Mouse (Mus musculus) hindbrain, embryonic 11.5 days (tissue): ENCODE measurements around the gene Arfip2. TPM values are rescaled to one million over a fixed set of nuclear protein-coding genes. Genes with fewer than 3 reads are reported as not detected.

Source experiments
- ATAC-seq: fragments of 200-750 bp; cut with Nextera tagmentation; 2 replicates; pipeline ENCODE4 v1.8.0; 2017; ENCODE audit warnings: mild to moderate bottlenecking, moderate TSS enrichment, moderate library complexity; ENCODE audit not compliant: low FRiP score
- DNase-seq: peaks from one replicate; pipeline ENCODE4 v3.0.0-alpha.2; 2015; ENCODE audit warnings: low spot score
- H3K27ac ChIP-seq: fragments of 300-500 bp; sonication (generic); 2 replicates; pipeline ENCODE4 v1.5.1; 2014; ENCODE audit warnings: mild to moderate bottlenecking, low read depth, low read length
- H3K27me3 ChIP-seq: fragments of 300-500 bp; sonication (generic); 2 replicates; pipeline ENCODE4 v1.6.1; 2014; ENCODE audit warnings: mild to moderate bottlenecking, low read length, moderate library complexity, mixed read lengths; ENCODE audit not compliant: control insufficient read depth, insufficient read depth
- H3K36me3 ChIP-seq: fragments of 300-500 bp; sonication (generic); 2 replicates; pipeline ENCODE4 v1.6.1; 2014; ENCODE audit warnings: mild to moderate bottlenecking, low read length, moderate library complexity, mixed read lengths; ENCODE audit not compliant: control insufficient read depth, insufficient read depth
- H3K4me1 ChIP-seq: fragments of 300-500 bp; sonication (generic); replicated peaks from 2 replicates; pipeline ENCODE4 v1.6.1; 2014; ENCODE audit warnings: low read length, mixed read lengths; ENCODE audit not compliant: control insufficient read depth, insufficient read depth
- H3K4me2 ChIP-seq: fragments of 300-500 bp; sonication (generic); replicated peaks from 2 replicates; pipeline ENCODE4 v1.6.1; 2014; ENCODE audit warnings: mild to moderate bottlenecking, low read depth, low read length
- H3K4me3 ChIP-seq: fragments of 300-500 bp; sonication (generic); 2 replicates; pipeline ENCODE4 v1.5.1; 2014; ENCODE audit warnings: low read depth, low read length
- H3K9ac ChIP-seq: fragments of 300-500 bp; sonication (generic); 2 replicates; pipeline ENCODE4 v1.6.1; 2014; ENCODE audit warnings: low read depth, low read length
- H3K9me3 ChIP-seq: fragments of 300-500 bp; sonication (generic); 2 replicates; pipeline ENCODE4 v1.6.1; 2016; ENCODE audit warnings: low read length; ENCODE audit not compliant: control insufficient read depth
- WGBS: fragments of 180-500 bp; shearing (Covaris S2); extraction: QIAGEN DNeasy Blood & Tissue Kit; methylation state at CpG from one replicate; pipeline ENCODE4 v1.1.7; 2014; 5-methylcytosine and 5-hydroxymethylcytosine counted together
- polyA plus RNA-seq: library from polyadenylated mRNA; unstranded; fragments of >200 nt; fragmentation: Nextera tagmentation; extraction: Ambion mirVana; gene quantifications from 2 replicates; pipeline ENCODE4 v1.2.1, GENCODE M21; 2014

Gene Arfip2
- polyA plus RNA-seq, 1 experiment from 2014 or later, result 73.2 TPM

DNA sequence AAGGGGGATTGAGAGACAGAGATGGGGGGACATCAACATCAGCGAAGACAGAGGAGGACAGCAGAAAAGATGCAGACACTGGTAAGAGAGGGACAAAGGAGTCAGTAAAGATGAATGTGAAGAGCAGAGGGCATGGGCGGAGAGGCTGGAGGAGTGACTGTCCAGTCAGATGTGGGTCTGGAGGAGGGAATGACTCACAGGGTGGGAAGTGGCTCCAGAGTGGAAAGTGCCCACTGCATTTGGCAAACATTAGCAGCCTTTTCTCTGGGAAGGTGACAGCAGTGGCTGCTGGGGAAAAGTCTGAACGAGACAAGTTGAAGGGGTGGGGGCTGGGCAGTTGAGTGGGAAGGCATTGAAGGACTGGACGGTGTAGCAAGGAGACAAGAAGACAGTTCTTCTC is 19.2 kb downstream of the Arfip2 start:
- Histone ChIP-seq H3K27ac (no peak overlapping the region), H3K9ac (no peak overlapping the region), H3K4me2 (no peak overlapping the region), H3K36me3 (peaks cover 11% of the 10 kb centered on the region; the same call in 1 of the 2 replicates), H3K4me1 (no peaks in the 10 kb centered on the region), H3K9me3 (no peaks in the 10 kb centered on the region), H3K27me3 (no peaks in the 10 kb centered on the region), H3K4me3 (no peak overlapping the region)
- DNase-seq (no peak), ATAC-seq (no peak)
- 86% methylated on average over 4 of the region's 4 CpGs for WGBS

GRCm38 (mm10) chr7:105619701-105620100 is 20.5 kb downstream of the Arfip2 start:
- no peak overlapping the region for H3K4me3 ChIP-seq
- H3K9ac ChIP-seq, result no peak overlapping the region
- H3K27ac ChIP-seq, result no peak overlapping the region
- DNase-seq (no peak), ATAC-seq (no peak)
- WGBS, result 91% methylated on average over 3 of the region's 3 CpGs
- H3K36me3 ChIP-seq, result peaks cover 11% of the 10 kb centered on the region; the same call in 1 of the 2 replicates
- no peaks in the 10 kb centered on the region for H3K9me3 ChIP-seq
- H3K4me1 ChIP-seq, result no peaks in the 10 kb centered on the region
- H3K27me3 ChIP-seq, result no peaks in the 10 kb centered on the region
- no peak overlapping the region for H3K4me2 ChIP-seq

- ATAC-seq (no peak), DNase-seq (no peak)
- H3K27me3 ChIP-seq, result no peaks in the 10 kb centered on the region
- peaks cover 13% of the 10 kb centered on the region; the same call in 1 of the 2 replicates for H3K36me3 ChIP-seq
- H3K9ac ChIP-seq, result no peak overlapping the region
- H3K4me1 ChIP-seq, result no peaks in the 10 kb centered on the region
- H3K27ac ChIP-seq, result no peak overlapping the region
- H3K4me3 ChIP-seq, result no peak overlapping the region
- WGBS, result 96% methylated on average over 22 of the region's 22 CpGs
- no peak overlapping the region for H3K4me2 ChIP-seq
- H3K9me3 ChIP-seq, result no peaks in the 10 kb centered on the region
These were observed 22.4 kb downstream of the Arfip2 start for GRCm38 (mm10) chr7:105617810-105618209.

DNA sequence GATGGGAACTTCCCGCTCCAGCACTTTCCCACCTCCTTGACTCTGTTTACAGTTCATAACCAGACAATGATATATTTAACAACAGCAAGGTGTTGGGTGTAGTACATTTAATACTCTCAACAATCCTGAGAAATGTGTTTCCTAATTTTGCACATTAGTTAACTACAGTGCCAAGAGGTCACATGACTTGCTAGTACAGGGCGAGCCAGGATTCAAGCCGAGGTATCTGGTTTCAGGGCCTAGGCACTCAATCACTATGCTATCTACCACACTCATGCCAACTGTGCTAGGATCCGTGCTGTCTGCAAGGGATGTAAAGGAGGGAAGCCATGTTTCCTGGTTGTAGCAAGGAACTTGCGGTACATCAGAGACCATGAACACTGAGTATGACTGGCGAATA is 23.7 kb downstream of the Arfip2 start:
- Histone ChIP-seq H3K9ac (no peak overlapping the region), H3K9me3 (no peaks in the 10 kb centered on the region), H3K27me3 (no peaks in the 10 kb centered on the region), H3K4me1 (no peaks in the 10 kb centered on the region), H3K4me2 (no peak overlapping the region), H3K4me3 (no peak overlapping the region), H3K36me3 (peaks cover 15% of the 10 kb centered on the region; the same call in 1 of the 2 replicates), H3K27ac (no peak overlapping the region)
- DNase-seq (no peak), ATAC-seq (no peak)
- 91% methylated on average over 6 of the region's 6 CpGs for WGBS

GRCm38 (mm10) chr7:105615720-105616119 is 24.5 kb downstream of the Arfip2 start:
- H3K36me3 ChIP-seq, result peaks cover 15% of the 10 kb centered on the region; the same call in 1 of the 2 replicates
- H3K4me3 ChIP-seq, result no peak overlapping the region
- H3K9me3 ChIP-seq, result no peaks in the 10 kb centered on the region
- no peak for DNase-seq
- ATAC-seq, result no peak
- no peaks in the 10 kb centered on the region for H3K4me1 ChIP-seq
- 88% methylated on average over 1 of the region's 1 CpGs for WGBS
- no peaks in the 10 kb centered on the region for H3K27me3 ChIP-seq
- H3K27ac ChIP-seq, result no peak overlapping the region
- no peak overlapping the region for H3K9ac ChIP-seq
- no peak overlapping the region for H3K4me2 ChIP-seq

DNA sequence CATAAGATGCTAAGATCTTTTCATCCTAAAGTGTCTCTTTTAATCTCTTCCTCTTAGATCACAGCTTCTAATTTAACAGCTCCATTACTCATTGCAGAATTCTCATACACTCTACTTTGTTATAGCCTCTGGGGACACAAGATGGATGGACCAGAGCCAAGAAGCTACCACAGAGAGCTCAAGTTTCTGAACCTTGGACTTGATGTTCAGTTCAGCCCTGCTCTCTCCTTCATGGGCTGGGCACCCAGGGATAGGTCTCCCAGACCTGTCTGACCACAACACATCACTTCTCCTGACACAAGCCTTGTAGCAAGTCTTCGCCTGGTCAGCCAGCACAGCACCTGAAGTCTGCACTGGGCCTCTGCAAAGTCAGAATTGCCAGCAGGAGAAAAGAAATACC is 25.8 kb downstream of the Arfip2 start:
- Histone ChIP-seq H3K9ac (no peak overlapping the region), H3K4me2 (no peak overlapping the region), H3K27ac (no peak overlapping the region), H3K4me1 (no peaks in the 10 kb centered on the region), H3K36me3 (peaks cover 15% of the 10 kb centered on the region; the same call in 1 of the 2 replicates), H3K9me3 (no peaks in the 10 kb centered on the region), H3K4me3 (no peak overlapping the region), H3K27me3 (no peaks in the 10 kb centered on the region)
- no peak for DNase-seq
- ATAC-seq, result no peak
- WGBS, result 86% methylated on average over 1 of the region's 1 CpGs

- H3K27ac ChIP-seq, result no peak overlapping the region
- H3K27me3 ChIP-seq, result no peaks in the 10 kb centered on the region
- WGBS, result 100% methylated on average over 1 of the region's 1 CpGs
- H3K4me3 ChIP-seq, result no peak overlapping the region
- no peak overlapping the region for H3K9ac ChIP-seq
- ATAC-seq, result no peak
- no peak overlapping the region for H3K4me2 ChIP-seq
- DNase-seq, result no peak
- H3K4me1 ChIP-seq, result no peaks in the 10 kb centered on the region
- no peaks in the 10 kb centered on the region for H3K9me3 ChIP-seq
- H3K36me3 ChIP-seq, result peaks cover 6% of the 10 kb centered on the region; the same call in 1 of the 2 replicates
These were observed 28.4 kb downstream of the Arfip2 start for GRCm38 (mm10) chr7:105611767-105612166.

GRCm38 (mm10) chr7:105608467-105608866 is 31.7 kb downstream of the Arfip2 start:
- WGBS, result 87% methylated on average over 3 of the region's 3 CpGs

DNA sequence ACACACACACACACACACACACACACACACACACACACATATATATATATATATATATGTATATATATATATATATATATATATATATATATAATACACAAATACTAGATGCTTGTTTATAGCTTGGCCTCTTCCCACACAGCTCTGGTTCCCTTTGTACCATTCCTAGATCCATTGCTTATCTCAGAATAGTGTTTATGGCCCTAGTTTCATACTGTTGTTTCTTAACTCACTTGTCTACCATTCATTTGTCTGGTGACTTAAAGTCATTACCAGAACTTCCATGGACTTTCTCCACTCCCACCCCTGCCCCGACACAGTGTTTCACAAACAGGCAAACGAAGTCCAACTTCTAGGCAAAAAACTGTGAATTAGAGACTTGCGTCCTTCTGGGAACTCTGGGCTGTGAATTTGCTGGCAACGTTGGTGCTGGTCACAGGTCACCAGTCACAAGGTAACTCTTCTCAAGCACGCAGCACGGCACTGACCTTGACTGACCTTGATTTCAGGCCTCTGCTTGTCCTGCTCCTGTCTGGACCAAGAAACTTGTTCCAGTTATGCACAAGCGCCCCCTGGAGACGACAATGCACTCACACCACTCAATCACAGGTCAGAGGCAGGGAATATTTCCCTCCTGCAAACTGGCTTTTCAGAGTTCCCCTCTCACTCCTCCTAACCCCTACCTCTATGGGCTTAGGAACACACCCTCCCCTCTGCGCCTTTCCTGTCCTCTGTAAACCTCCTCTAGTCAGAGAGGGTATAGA is 37.2 kb downstream of the Arfip2 start:
- Histone ChIP-seq H3K4me2 (no peak overlapping the region), H3K4me1 (no peaks in the 10 kb centered on the region), H3K4me3 (no peak overlapping the region), H3K36me3 (no peaks in the 10 kb centered on the region), H3K9me3 (no peaks in the 10 kb centered on the region), H3K27ac (no peak overlapping the region), H3K9ac (no peak overlapping the region), H3K27me3 (no peaks in the 10 kb centered on the region)
- ATAC-seq (peak; percentile 65; the same call in 1 of the 2 replicates), DNase-seq (peak; percentile 77)
- WGBS, result 37% methylated on average over 9 of the region's 9 CpGs

More at GRCm38 (mm10) chr7:105608467-105608866, 31.7 kb downstream of the Arfip2 start:
- DNase-seq, result no peak
- no peaks in the 10 kb centered on the region for H3K9me3 ChIP-seq
- H3K27ac ChIP-seq, result no peak overlapping the region
- ATAC-seq, result no peak
- H3K36me3 ChIP-seq, result peaks cover 4% of the 10 kb centered on the region; the same call in 1 of the 2 replicates
- H3K27me3 ChIP-seq, result no peaks in the 10 kb centered on the region
- no peaks in the 10 kb centered on the region for H3K4me1 ChIP-seq
- H3K4me3 ChIP-seq, result no peak overlapping the region
- no peak overlapping the region for H3K9ac ChIP-seq
- no peak overlapping the region for H3K4me2 ChIP-seq
